Mouse (Mus musculus): Measurements from ENCODE around the gene Gm49673. TPM values are rescaled to one million over a fixed set of nuclear protein-coding genes. Genes with fewer than 3 reads are reported as not detected.
"Not testable (repeated sequence)": the region's sequence is repeated elsewhere in the genome, so short reads cannot be mapped to it uniquely, and the experiment has no call there.

Gene Gm49673
- polyA plus RNA-seq, 1 experiment from 2014 or later = not detected

DNA sequence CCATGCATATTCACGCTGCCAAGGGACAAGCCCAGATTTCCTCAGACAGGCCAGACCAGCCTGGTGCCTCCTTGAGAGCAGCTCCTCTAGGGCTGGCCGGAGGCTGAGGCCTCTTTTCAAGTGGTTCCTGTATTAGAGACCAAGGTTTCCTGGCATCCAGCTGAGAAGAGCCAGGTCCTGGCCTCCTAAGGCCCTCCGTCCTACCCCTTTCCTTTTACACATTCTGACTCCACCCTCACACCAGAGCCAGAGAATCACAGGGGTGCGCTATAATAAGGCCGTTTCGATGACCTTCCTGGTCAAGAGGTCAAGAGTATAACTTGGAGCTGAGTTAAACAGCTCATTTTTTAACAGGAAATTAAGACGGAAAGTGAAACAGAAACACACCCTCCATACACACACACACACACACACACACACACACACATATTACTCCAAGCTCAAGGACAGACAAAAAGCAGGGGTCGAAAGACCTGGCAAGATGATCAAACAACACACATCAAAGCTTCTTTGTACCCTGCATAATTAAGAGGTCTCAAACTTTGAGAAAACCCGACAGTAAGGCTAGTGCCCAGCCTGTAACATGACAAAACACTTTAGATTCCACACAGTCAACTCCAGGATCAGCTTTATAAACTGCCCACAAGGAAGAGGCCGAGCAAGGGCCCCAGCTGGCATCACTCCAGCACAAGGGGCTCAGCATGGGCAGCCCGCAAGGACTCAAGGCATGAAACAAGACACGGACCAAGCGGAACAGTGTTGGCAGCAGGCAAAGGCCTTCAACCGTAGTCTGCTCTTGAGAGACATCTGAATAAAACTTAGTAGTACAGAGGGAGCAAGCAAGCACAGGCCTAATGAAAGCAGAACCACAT, 3.5 kb downstream of the Gm49673 start:
- 31% methylated on average over 12 of the region's 14 CpGs for WGBS
- H3K4me1 ChIP-seq (replicated peaks; ENCODE audit: control insufficient read depth, insufficient read depth, low read length); H3K27me3 ChIP-seq (replicated peaks; ENCODE audit: control insufficient read depth, insufficient read depth, low read length); H3K27ac ChIP-seq (ENCODE audit: low read length); H3K4me3 ChIP-seq (replicated peaks; ENCODE audit: low read length); H3K9me3 ChIP-seq (ENCODE audit: control insufficient read depth, low read length); H3K36me3 ChIP-seq (ENCODE audit: control insufficient read depth, insufficient read depth); H3K9ac ChIP-seq (replicated peaks; ENCODE audit: low read depth, low read length); H3K4me2 ChIP-seq (ENCODE audit: low read length); ATAC-seq: not testable (repeated sequence)

DNA sequence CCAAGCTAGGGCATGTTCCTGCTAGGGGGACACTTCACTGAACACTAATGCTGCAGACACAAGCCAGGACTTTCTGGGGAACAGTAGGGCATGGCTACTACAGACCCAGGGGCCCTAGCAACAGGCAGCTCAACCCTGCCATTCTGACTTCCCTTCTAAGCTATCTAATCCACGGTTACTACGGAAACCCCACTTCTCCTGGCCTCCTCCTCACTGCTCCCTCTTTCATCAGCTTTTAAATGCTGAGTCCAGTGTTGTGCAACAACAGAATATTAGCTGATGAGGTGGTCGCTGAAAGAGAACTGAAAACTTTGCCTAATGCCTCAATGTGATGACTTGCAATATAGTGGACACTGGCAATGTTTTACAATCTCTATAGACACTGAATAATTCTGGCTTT, 7.4 kb downstream of the Gm49673 start:
- H3K36me3 ChIP-seq (ENCODE audit: control insufficient read depth, insufficient read depth); H3K9ac ChIP-seq (replicated peaks; ENCODE audit: low read depth, low read length); H3K4me2 ChIP-seq (ENCODE audit: low read length); H3K9me3 ChIP-seq (ENCODE audit: control insufficient read depth, low read length); H3K4me1 ChIP-seq (replicated peaks; ENCODE audit: control insufficient read depth, insufficient read depth, low read length); H3K27me3 ChIP-seq (replicated peaks; ENCODE audit: control insufficient read depth, insufficient read depth, low read length); H3K27ac ChIP-seq (ENCODE audit: low read length); H3K4me3 ChIP-seq (replicated peaks; ENCODE audit: low read length); ATAC-seq: not testable (repeated sequence)
- 30% methylated on average over 3 of the region's 3 CpGs for WGBS

GRCm38 (mm10) chr17:8138116-8138515, 9.5 kb downstream of the Gm49673 start:
- not testable (repeated sequence) for H3K36me3 ChIP-seq (ENCODE audit: control insufficient read depth, insufficient read depth); H3K27ac ChIP-seq (ENCODE audit: low read length); H3K9me3 ChIP-seq (ENCODE audit: control insufficient read depth, low read length); H3K4me1 ChIP-seq (replicated peaks; ENCODE audit: control insufficient read depth, insufficient read depth, low read length); H3K4me3 ChIP-seq (replicated peaks; ENCODE audit: low read length); ATAC-seq; H3K9ac ChIP-seq (replicated peaks; ENCODE audit: low read depth, low read length); H3K4me2 ChIP-seq (ENCODE audit: low read length); H3K27me3 ChIP-seq (replicated peaks; ENCODE audit: control insufficient read depth, insufficient read depth, low read length)
- 95% methylated on average over 5 of the region's 5 CpGs for WGBS

GRCm38 (mm10) chr17:8130849-8131248, 16.7 kb downstream of the Gm49673 start:
- not testable (repeated sequence) for H3K9ac ChIP-seq (replicated peaks; ENCODE audit: low read depth, low read length); H3K27ac ChIP-seq (ENCODE audit: low read length); ATAC-seq; H3K4me2 ChIP-seq (ENCODE audit: low read length); H3K27me3 ChIP-seq (replicated peaks; ENCODE audit: control insufficient read depth, insufficient read depth, low read length); H3K4me1 ChIP-seq (replicated peaks; ENCODE audit: control insufficient read depth, insufficient read depth, low read length); H3K9me3 ChIP-seq (ENCODE audit: control insufficient read depth, low read length); H3K4me3 ChIP-seq (replicated peaks; ENCODE audit: low read length); H3K36me3 ChIP-seq (ENCODE audit: control insufficient read depth, insufficient read depth)
- no CpG with 5 or more reads among the region's 6 CpGs for WGBS

DNA sequence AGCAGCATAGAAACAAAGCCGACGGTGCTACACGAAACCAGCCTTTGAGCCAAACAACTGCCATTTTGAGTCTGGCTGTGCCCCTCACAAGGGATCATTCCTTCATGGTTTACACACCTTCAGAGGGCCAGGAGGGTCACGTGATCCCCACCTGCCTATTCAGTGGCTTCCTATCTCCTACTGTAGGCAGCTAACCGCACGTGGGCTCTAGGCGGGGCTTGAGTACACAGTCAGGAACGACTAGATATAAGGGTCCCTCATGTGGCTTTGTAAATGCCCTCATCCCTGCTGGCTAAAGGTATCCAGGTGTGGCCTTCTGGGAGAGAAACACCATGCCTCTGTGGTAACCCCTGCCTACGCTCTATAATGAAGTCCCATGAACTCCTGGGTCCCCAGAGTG, 18.0 kb downstream of the Gm49673 start:
- not testable (repeated sequence) for H3K9me3 ChIP-seq (ENCODE audit: control insufficient read depth, low read length); H3K36me3 ChIP-seq (ENCODE audit: control insufficient read depth, insufficient read depth); H3K27ac ChIP-seq (ENCODE audit: low read length); ATAC-seq; H3K4me3 ChIP-seq (replicated peaks; ENCODE audit: low read length); H3K9ac ChIP-seq (replicated peaks; ENCODE audit: low read depth, low read length); H3K27me3 ChIP-seq (replicated peaks; ENCODE audit: control insufficient read depth, insufficient read depth, low read length); H3K4me1 ChIP-seq (replicated peaks; ENCODE audit: control insufficient read depth, insufficient read depth, low read length); H3K4me2 ChIP-seq (ENCODE audit: low read length)
- 85% methylated on average over 9 of the region's 9 CpGs for WGBS

DNA sequence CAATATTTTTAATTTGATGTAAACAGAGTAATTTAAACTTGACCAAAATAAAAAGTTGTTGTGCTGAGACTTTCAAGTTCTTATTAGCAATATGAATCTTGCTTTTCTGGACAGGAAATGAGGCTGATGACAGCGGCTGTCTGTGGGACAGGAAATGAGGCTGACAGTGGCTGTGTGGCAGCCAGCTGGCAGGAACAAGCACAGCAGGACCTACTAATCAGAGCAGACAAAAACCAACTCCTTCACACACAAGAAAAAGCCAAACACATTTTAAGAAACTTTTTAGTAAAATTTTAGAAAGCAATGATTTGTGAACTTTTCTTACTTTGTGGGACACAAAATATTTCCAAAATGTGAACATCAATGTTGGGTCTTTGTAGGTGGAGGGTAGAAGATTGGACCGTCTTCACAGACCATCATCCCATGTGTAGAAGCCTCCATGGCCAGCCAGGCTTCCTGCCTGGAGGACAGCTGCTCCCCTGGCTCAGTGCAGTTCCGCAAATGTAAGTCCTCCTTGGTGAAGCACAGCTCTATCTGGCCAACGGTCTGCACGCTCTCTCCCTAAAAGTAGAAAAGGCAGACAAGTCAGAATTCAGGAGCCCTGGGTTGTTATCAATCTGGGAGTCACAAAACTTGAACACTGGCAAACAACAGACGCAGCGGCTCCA, 19.1 kb downstream of the Gm49673 start:
- WGBS = no CpG with 5 or more reads among the region's 7 CpGs
- H3K4me3 ChIP-seq (replicated peaks; ENCODE audit: low read length); H3K27ac ChIP-seq (ENCODE audit: low read length); H3K9me3 ChIP-seq (ENCODE audit: control insufficient read depth, low read length); H3K4me2 ChIP-seq (ENCODE audit: low read length); H3K9ac ChIP-seq (replicated peaks; ENCODE audit: low read depth, low read length); ATAC-seq; H3K36me3 ChIP-seq (ENCODE audit: control insufficient read depth, insufficient read depth); H3K27me3 ChIP-seq (replicated peaks; ENCODE audit: control insufficient read depth, insufficient read depth, low read length); H3K4me1 ChIP-seq (replicated peaks; ENCODE audit: control insufficient read depth, insufficient read depth, low read length): not testable (repeated sequence)

GRCm38 (mm10) chr17:8124586-8124985, 23.0 kb downstream of the Gm49673 start:
- WGBS = 100% methylated on average over 2 of the region's 6 CpGs
- H3K9ac ChIP-seq (replicated peaks; ENCODE audit: low read depth, low read length) = not testable (repeated sequence)

DNA sequence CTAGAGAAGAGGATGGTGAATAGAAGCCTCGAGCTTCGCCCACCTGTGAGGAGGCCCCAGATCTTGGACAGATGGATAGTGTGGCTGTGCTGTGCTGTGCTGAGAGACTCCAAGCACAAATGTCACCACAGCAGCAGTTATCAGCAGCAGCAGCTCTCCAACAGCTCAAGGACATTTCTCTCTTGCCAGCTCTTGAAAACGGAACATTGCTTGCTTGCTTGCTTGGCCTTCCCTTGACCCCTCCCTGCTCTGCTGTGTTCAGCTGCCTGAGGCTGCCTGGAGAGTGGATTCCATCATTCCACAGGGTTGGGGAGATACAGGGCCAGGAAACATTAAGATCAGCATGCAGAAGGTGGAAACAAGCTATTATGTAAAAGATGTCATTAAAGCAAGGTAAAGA, 24.6 kb downstream of the Gm49673 start:
- H3K9ac ChIP-seq (replicated peaks; ENCODE audit: low read depth, low read length); H3K27me3 ChIP-seq (replicated peaks; ENCODE audit: control insufficient read depth, insufficient read depth, low read length); H3K4me1 ChIP-seq (replicated peaks; ENCODE audit: control insufficient read depth, insufficient read depth, low read length); H3K27ac ChIP-seq (ENCODE audit: low read length); ATAC-seq; H3K4me2 ChIP-seq (ENCODE audit: low read length); H3K9me3 ChIP-seq (ENCODE audit: control insufficient read depth, low read length); H3K36me3 ChIP-seq (ENCODE audit: control insufficient read depth, insufficient read depth); H3K4me3 ChIP-seq (replicated peaks; ENCODE audit: low read length): not testable (repeated sequence)
- no CpG with 5 or more reads among the region's 3 CpGs for WGBS

More at GRCm38 (mm10) chr17:8124586-8124985, 23.0 kb downstream of the Gm49673 start:
- H3K27ac ChIP-seq (ENCODE audit: low read length); ATAC-seq; H3K4me1 ChIP-seq (replicated peaks; ENCODE audit: control insufficient read depth, insufficient read depth, low read length); H3K4me2 ChIP-seq (ENCODE audit: low read length); H3K27me3 ChIP-seq (replicated peaks; ENCODE audit: control insufficient read depth, insufficient read depth, low read length); H3K4me3 ChIP-seq (replicated peaks; ENCODE audit: low read length); H3K36me3 ChIP-seq (ENCODE audit: control insufficient read depth, insufficient read depth); H3K9me3 ChIP-seq (ENCODE audit: control insufficient read depth, low read length): not testable (repeated sequence)

GRCm38 (mm10) chr17:8116928-8117327, 30.7 kb downstream of the Gm49673 start:
- H3K4me1 ChIP-seq (replicated peaks; ENCODE audit: control insufficient read depth, insufficient read depth, low read length); H3K9ac ChIP-seq (replicated peaks; ENCODE audit: low read depth, low read length); H3K4me3 ChIP-seq (replicated peaks; ENCODE audit: low read length); H3K4me2 ChIP-seq (ENCODE audit: low read length); H3K27me3 ChIP-seq (replicated peaks; ENCODE audit: control insufficient read depth, insufficient read depth, low read length); H3K36me3 ChIP-seq (ENCODE audit: control insufficient read depth, insufficient read depth); ATAC-seq; H3K27ac ChIP-seq (ENCODE audit: low read length); H3K9me3 ChIP-seq (ENCODE audit: control insufficient read depth, low read length): not testable (repeated sequence)
- no CpG with 5 or more reads among the region's 6 CpGs for WGBS

Measured in forebrain, embryonic 16.5 days (tissue).